Mouse (Mus musculus) lung, postnatal 25 days (tissue): ENCODE data around the gene Olfr5.
"Not testable (repeated sequence)": the region's sequence is repeated elsewhere in the genome, so short reads cannot be mapped to it uniquely, and the experiment has no call there.

ENCODE experiments used
- DNase-seq: peaks from one replicate; pipeline ENCODE4 v3.0.0; 2022; ENCODE audit warnings: low spot score

Gene Olfr5

DNA sequence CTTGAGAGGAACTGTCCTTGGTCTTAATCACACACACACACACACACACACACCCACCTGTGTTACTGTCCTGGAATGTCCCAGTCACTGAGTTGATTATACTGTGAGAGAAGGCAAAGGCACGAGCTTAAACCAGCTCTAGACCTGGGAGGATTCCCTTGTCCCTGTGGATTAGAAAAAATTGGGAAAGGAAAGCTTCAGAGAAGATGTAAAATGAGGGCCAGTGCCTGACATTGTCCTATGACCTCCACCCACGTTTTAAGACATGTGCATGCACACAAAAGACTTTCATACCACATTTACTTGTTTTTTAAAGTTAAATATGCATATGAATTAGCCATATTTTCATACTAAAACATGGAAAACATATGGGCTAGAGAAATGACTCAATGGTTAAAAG lies at the start of gene Olfr5:
Gene Olfr5 (minus strand): TSS at position 101 of the 400 bp plus-strand sequence.
- DNase-seq, result no peak

DNA sequence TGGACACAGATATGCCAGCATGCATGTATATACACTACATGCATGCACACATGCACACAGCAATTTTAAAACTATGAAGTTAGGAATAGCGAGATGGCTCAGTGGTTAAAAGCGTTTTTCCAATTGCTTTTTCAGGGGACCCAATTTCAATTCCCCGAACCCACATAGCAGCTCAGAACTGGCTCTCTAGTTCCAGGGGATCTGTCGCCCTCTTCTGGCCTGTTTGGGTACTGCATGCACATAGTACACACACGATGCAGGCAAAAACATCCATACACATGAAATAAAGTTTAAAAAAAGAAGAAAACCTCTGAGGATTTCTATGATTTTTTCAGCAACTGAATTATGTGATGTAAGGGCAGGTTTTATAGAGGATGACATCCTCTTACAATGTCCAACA lies 39.4 kb upstream of the Olfr5 start:
- no peak for DNase-seq

DNA sequence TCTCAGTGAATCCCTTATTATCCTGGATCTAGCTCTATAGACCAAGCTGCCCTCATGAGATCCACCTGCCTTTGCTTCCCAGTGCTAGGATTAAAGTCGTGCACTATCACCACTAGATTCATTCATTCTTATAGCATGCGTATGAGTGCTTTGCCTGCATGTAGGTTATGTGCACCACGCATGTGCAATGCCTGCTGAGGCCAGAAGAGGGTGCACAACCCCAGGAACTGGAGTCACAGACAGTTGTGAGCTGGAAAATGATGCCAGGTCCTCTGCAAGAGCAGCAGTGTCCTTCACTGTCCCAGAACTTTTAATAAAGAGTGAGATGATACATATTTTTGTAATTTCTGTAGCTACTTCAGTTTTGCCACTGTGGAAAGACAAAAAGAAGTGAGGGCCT lies 38.3 kb upstream of the Olfr5 start:
- no peak for DNase-seq

DNA sequence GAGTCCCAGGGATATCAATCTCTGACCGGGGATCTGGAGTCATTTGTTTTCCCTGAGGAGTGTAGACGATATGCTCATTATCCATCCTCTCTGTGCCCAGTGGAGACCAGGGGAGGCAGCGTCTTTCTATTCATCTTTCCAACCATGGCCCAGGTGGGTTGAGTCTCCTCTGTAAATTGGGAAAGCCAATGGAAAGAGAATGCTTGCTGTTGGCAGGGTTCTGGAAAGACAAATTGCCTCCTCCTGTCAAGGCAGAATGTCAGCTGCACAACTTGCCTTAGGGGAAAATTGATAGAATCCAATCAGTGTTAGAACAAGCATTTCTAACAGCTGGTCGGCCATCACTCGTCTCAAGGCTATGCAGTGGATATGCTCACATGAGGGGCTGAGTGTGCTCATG lies 36.1 kb upstream of the Olfr5 start, which contains the start of gene Olfr1349:
Gene Olfr1349 (minus strand): TSS at position 101 of the 400 bp plus-strand sequence.
- no peak for DNase-seq

DNA sequence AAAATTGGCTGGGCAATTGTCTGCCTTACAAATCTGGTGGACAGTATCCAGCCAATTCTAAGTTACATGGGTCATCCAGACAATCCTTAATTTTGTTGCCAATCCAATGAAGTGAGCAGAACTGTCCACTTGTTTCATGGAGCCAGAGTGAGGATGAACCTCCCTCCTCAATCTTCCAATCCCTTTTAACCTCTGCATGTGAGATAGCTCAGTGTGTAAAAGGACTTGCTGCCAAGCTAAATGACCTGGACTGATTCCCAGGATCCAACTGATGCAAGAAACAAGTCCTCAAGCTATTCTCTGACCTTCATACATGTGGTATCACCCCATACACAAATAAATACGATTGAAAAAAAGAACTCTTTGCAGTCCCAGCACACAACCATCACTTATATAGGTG lies 34.9 kb upstream of the Olfr5 start:
- no peak for DNase-seq

DNA sequence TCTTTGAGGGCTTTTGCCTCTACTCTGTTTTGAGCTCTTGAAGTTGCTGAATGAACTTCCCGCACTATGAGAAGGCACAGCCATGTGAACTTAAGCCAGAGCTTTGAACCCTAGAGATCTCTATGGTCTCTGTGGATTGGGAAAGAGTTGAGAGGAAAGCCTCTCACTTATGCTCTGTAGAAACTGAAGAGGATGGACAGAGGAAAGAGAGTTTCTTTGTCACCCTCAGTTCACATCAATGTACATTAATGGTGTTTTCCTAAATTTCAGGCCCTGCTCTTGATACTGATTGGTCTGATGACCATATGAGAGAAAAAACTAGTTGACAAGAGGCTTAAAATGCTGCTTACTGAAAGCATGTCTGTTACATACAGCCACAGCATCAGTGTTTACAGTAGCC lies 21.9 kb upstream of the Olfr5 start, which contains the start of gene Olfr1348:
Gene Olfr1348 (minus strand): TSS at position 101 of the 400 bp plus-strand sequence.
- no peak for DNase-seq

DNA sequence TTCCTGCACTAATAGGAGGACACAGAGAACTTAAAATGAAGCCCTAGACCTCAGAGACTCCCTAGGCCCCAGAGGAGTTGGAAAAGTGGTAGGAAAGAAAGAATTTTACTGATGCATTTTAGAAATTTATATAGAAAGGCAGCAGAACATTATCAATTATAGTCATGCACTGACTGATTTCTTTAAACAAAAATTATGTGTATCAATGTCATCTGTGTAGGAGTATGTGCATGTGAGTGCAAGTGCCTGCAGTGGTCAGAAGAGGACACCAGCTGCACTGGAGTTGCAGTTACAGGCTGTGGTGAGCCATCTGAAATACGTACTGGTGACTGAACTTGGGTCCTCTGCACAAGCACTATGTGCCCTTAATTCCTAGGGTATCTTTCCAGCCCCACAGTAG lies 12.9 kb upstream of the Olfr5 start, which contains the start of gene Olfr1347:
Gene Olfr1347 (minus strand): TSS at position 101 of the 400 bp plus-strand sequence.
- DNase-seq, result no peak

DNA sequence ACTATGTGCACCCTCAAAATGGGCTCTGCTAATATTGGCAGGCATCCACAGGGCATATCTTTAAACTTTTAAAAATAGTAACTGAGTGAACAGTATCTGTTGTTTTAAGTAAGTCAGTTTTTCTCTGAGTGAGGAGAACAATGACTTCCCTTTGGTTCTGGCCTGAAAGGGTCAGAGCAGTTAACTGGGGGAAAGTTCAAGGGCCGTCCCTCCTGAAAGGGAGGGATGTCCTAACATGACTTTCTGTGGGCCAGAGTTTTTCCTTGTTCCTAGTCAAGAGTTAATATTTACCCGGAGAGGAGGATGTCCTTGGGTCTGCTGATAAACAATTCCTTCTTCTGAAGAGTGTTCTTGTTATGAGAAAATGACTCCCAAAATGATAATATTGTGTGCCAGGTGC lies 9.1 kb downstream of the Olfr5 start:
- DNase-seq, result not testable (repeated sequence)

DNA sequence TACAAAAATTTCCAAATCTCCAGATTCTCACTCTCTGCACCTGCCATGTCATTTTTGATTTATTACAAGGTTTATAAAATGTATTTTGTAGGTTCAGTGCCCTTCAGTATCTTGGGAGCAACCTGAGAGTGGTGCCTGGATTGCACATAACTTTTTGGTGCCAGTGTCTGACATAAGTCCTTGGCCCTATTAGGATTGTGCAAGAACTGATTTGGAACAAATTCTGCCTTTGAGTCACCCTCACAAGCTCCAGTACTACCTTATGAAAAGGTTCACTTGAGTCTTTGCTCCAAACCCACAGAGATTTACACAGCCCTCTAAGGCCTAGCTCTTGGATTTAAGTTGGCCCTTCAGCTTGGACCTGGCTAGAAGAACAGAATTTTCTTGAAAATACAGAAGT lies 19.8 kb downstream of the Olfr5 start, which contains the start of gene Olfr1346:
Gene Olfr1346 (plus strand): TSS at position 151 of the 400 bp plus-strand sequence.
- no peak for DNase-seq

DNA sequence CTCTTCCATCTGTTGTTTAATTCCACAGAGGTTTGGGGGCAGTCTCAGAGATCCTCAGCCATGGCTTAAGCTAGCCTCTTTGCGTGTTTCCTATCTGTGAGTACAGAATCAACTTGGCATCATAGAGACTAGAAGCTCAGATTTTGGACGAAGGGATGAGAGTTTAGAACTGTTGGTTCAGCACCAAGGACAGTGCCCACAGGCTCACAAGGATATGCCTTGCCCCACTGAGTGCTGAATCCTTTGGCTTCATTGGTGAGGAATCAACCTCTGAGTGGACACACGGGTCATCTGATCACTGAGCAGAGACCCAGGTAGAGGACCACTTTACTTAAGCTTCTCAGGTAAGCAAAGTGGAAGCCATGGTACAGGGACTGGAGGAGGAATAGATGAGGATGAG lies 30.3 kb downstream of the Olfr5 start:
- no peak for DNase-seq

DNA sequence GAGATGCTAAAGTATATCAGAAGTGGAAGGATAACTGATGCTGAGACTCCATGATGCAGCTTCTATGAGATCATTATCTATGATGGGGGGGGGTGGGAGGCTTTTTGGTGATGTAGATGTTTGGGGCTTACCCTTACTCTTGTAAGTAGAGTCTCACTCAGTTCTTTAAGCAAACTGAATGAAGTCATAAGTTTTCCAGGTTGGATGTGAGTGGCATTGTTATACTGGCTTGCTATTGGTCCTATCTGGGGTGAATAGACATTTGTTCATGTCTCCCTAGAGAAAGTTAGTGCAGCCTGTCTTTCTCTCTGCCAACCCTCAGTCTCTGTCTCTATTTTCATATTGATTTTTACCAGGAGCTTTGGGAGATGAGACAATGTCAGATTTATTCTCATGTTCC lies 30.9 kb downstream of the Olfr5 start, which contains the start of gene Olfr1336:
Gene Olfr1336 (plus strand): TSS at position 301 of the 400 bp plus-strand sequence.
- DNase-seq, result no peak

DNA sequence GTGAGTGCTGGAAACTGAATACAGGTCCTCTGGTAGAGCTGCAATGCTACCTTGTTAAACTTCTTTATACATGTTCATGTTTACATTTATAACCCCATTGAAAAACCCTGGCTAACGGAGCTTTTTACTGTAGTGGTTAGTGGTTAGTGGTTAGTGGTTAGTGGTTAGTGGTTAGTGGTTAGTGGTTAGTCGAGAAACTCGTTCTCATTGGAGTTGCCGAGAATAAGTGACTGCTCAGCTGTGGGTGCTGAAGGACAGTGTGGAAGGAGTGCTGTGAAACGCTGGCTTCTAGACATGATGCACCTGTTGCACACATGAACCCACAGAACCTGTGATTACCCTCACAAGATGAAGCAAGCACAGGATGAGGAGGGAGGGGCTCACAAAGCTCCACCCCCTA lies 39.0 kb downstream of the Olfr5 start:
- DNase-seq, result no peak

DNA sequence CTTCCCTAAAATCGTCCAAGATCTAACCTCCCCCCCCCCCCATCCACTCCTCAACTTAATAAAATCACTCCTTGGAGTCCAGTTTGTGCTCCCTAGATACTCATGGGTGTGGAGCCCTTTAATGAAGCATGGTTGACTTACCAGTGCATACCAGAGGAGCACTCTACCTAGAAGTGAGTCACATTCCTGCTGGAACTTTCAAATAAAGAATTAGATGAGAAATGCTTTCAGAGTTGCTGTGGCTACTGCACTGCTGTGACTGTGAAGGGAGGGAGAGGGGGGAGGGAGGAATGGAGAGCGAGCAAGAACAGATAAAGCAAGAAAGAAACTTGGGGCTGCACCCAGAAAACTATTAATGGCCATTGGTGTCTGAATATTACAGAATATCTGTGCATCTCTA lies 45.6 kb downstream of the Olfr5 start:
- DNase-seq, result no peak

DNA sequence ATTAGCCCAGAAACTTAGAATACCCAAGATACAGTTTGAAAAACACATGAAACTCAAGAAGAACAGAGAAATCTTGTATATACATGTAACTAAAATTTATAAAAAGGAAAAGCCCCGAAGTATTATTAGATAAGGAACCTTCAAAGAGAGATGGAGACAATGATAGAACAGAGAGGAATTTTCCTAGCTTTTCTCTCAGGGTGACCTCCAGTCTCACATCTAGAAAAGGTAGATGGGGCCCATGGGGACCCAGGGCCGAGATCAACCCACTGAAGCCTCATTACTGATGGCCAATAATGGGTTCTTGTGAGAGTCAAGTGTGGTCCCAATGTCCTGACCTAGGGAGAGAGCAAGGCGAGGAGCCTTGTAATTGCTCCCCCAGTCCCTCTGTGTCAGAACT lies 48.4 kb downstream of the Olfr5 start, which contains the start of gene Olfr1344:
Gene Olfr1344 (plus strand): TSS at position 301 of the 400 bp plus-strand sequence.
- no peak for DNase-seq

DNA sequence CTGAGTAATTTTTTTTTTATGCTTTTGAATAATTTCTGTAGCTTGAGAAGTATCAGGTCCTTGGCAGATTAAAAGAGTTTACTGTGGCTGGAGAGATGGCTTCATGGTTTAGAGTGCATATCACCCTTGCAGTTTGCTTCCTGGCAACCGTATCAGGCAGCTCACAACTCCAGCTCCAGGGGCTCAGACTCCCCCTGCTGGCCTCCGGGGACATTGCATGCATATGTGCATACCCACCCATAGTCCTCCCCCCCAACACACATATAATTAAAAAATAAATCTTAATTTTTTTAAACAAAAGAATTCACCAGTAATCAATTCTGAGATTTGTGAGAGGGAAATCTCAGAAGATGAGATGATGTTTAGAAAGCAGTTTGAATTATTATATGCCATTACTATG lies 56.4 kb downstream of the Olfr5 start:
- DNase-seq, result peak; percentile 13

DNA sequence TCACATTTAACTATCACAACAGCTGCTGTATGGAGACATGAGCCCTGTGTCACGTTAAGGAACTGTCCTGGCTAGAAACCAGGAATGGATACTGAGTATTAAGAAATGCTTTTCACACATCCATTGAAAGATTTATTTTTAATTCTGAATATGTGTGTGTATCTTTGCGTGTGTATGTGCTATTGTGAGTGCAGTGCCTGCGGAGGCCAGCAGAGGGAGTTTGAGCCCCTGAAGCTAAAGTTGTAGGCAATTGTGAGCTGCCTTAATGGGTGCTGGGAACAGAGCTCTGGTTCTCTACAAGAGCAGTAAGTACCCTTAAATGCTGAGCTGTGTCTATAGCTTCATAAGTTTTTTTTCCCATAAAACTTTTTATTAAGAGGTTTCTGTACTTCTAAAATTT lies 57.4 kb downstream of the Olfr5 start:
- no peak for DNase-seq
